Mouse (Mus musculus): ENCODE results near the gene Cldn10. TPM values are rescaled to one million over a fixed set of nuclear protein-coding genes. Genes with fewer than 3 reads are reported as not detected.
A peak's percentile ranks its signal among the peaks of the same experiment; 100 is the strongest.

The Cldn10 gene
- total RNA-seq, 2 experiments from 2014 or later, result 0.23 to 0.24 TPM

GRCm38 (mm10) chr14:118829331-118830095 is 41.8 kb downstream of the Cldn10 start:
- DNase-seq, result no peak

GRCm38 (mm10) chr14:118831597-118831996 is 43.9 kb downstream of the Cldn10 start:
- no peak for DNase-seq

GRCm38 (mm10) chr14:118833241-118833640 is 45.5 kb downstream of the Cldn10 start:
- no peak for DNase-seq

DNA sequence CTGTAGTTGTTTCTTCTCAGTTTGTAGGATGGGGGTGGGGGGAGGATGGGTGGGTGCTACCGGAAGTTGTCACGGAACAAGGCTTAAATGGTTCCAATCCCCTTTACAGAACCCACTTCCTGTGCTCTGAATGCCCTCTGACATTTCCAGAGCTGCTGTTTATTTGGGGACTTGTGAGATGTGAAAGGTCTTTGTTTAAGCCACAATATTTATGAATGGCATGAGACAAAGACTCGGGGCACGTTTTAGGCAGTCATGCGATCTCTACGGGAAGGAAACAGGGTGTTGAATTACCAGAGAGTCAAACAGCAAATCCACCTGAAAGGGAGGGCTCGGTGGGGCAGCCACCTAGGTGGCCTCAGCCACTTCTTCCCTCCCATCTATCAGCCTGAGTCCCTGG is 46.6 kb downstream of the Cldn10 start:
- no peak for DNase-seq

DNA sequence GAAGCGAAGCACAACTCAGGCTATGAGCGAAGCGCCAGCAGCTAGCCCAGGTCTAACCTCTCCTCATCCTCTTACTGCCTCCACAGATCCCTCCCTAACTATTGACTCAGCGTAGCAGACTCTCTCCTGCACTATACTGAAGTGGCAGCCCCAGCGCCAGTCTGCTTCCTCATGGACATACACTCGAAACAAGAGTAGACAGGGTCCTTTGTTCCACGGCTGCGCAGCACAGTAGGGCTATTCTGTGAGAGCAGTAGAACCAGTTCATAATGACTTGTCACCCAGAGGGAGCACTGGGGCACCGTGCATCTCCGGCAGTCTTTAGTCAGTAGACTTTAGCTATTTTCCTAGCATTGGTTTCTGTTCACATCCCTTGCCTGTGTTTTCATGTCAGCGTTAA is 48.4 kb downstream of the Cldn10 start:
- no peak for DNase-seq

GRCm38 (mm10) chr14:118836754-118837153 is 49.0 kb downstream of the Cldn10 start:
- no peak for DNase-seq

DNA sequence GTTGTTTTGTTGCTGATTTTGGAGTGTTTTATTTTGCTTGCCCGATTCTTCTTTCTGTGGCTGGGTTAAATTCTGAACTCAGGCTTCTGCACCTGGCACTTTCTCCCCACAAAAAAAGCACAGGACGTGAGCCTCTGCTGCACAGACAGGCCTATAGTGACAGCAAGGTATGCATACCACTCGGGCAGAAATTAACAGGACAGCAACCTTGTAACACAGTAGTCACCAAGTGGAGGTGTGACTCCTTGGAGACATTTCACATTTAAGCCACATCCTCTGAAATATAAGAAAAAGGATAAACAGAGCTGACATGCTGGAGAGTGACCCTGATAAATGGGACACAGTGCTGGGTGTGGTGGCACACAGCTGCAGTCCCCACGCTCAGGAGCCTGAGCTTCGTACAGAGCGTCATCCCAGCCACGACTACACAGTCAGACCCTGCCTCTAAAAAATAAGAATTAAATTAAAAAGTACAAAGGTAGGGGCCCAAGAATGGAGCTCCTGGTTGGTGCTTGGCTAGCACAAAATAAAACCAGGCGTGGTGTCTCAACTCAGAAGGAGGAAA is 50.9 kb downstream of the Cldn10 start:
- DNase-seq, result no peak

- no peak for DNase-seq
Measured at GRCm38 (mm10) chr14:118839416-118839815, 51.7 kb downstream of the Cldn10 start.

- DNase-seq, result no peak
Measured at GRCm38 (mm10) chr14:118840027-118840426, 52.3 kb downstream of the Cldn10 start.

- DNase-seq, result no peak
Measured at GRCm38 (mm10) chr14:118842353-118842752, 54.6 kb downstream of the Cldn10 start.

- DNase-seq, result no peak
Measured at GRCm38 (mm10) chr14:118846834-118847233, 59.1 kb downstream of the Cldn10 start.

GRCm38 (mm10) chr14:118848171-118848570 is 60.5 kb downstream of the Cldn10 start:
- no peak for DNase-seq

DNA sequence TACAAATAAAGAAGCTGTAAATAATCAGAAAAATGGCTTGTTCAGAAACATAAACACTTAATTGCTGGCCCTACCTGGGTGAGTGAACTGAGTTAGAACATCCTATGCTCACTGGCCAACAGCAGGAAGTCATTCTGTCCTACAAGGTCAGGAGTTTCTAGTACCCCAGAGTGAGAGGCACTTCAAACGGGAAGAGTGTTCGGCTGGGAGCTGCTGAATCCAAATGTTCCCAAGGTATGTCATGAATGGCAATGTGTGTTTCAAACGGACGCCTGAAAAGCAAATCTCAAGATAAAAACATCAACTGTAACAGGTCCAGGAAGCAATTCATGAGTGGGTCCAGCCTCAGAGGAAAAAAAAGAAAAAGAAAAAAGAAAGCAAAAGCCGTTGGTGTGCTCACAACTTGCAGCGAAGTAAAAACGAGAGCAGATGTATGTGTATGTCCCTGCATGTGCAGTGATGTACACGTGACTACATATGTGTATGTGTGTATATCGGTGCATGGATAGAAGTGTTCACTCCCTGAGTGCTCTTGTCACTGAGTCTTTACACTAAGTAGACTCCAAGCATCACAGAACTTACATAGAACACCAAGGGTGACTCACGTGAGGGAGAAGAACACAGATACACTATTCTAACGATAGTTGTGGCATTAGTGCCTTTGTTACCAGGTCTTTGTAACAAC is 62.4 kb downstream of the Cldn10 start:
- DNase-seq, result no peak

DNA sequence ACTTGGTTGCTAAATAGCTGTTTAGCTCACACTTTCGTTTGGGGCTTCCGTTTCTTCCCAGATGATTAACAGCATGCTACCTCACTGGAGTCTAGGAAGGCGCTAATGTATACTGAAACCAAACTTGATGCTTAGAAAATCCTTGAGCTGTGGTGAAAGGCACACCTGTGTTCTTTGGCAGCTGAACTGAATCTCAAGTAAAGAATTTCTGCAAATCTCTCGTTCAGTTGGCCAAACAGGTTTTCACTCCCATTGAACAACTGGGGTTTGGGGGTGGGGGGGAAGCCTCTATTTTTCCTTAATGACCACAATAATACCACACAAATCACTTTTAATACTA is 63.0 kb downstream of the Cldn10 start:
- DNase-seq, result no peak

- no peak for DNase-seq
Measured at GRCm38 (mm10) chr14:118851496-118852107, 63.9 kb downstream of the Cldn10 start.

DNA sequence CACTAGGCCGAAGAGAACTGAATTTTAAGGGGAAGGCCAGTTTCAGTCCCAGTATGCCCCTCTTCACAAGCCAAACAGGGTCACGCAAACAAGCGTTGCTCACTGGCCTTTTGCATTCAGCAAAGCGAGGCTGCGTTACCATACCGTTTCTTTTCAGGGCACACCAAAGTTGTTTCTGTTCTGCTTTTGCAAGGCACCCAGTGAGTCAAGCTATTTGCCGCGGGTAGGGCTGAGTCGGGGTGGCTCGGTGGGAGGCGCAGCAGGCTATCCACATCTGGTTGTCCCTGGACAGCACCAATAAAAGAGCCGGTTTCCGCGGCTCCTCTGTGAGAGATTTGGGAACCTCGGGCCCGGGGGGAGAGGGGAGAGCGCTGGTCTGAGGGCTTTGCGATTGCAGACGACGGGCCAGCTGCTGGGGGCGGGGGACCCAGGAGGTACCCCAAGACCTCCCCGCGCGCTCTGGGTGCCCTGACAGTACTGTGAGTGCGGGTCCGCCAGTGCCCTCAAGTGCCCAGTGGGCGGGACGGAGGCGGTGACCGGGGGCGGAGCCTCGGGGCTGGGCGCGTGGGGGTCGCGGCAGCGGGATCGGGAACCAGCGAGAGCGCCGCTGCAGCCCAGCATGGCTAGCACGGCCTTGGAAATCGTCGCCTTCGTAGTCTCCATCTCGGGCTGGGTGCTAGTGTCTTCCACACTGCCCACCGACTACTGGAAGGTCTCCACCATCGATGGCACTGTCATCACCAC is 66.8 kb downstream of the Cldn10 start:
- DNase-seq, result peak; percentile 34

DNA sequence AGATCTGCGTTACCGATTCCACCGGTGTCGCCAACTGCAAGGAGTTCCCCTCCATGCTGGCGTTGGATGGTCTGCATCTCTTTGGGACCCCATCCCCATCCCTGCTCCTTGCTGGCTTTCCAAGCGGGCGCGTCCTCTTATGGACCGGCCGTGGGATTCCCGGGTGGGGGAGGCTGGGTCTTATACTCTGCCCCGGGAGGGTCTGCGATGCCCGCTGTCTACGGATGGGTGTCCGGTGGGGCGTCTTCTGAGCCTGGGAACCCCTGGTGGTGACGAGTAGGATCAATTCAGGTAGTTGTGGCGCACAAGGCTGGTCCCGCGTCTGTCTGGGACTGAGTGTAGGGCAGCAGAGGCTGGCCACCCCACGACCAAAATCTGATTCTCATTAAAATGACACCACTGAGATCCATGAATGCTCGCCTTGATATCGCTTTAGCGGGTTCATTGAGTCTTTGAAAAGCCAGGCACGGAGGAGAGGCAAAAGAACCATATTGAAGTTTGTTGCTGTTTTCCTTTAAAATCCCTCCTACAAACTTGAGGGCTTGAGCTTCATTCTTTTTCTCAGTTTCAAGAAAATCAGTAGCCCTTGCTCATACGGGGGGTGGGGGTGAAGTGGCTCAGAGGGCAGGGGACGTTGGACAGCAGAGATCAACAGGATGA is 67.6 kb downstream of the Cldn10 start:
- DNase-seq, result no peak

- DNase-seq, result no peak
Measured at GRCm38 (mm10) chr14:118856563-118856962, 68.9 kb downstream of the Cldn10 start.

DNA sequence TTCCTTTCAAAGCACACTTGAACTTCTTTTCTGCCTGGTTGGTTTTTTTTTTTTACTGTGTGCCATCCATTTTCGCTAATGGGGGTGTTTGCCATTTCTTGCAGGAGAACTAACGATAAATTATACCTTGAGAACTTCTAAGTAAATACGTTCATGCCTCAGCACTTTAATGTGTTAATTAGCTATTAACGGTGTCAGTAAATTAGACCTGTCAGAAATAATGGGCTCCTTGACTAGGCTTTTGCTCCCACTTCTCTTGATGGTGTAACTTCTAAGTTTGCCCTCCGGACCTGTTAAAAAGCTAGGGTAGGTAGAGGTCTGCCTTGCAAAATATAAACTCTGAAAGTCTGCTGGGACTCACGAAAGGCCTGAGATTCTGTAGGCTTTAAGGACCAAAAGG is 70.6 kb downstream of the Cldn10 start:
- DNase-seq, result no peak

DNA sequence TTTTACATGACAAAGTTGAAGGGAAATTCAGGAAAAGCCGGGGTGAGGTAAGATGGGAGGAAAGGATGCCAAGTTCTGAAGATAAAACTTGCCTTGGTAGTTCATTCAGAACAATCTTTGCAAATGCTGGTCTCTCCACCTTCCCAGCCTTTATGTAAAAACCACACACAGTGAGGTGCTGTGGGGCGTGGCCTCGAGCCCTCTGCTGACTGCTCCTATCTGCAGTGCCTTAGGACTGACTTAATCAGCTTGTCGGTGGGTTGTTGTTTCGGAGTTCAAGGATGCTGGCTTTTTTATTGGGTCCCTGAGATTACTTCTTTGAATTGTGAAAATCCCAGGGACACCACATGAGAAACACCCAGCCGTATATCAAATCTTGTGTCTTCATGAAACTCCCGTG is 74.5 kb downstream of the Cldn10 start:
- DNase-seq, result no peak

- no peak for DNase-seq
Measured at GRCm38 (mm10) chr14:118864905-118865304, 77.2 kb downstream of the Cldn10 start.
